Mouse (Mus musculus): ENCODE measurements at regions not wholly inside any gene's neighbourhood (a gene's known extent, or its start where the extent isn't known, plus 50 kb on each side); places are given as distances from the start of the nearest gene placed in this dataset.

DNA sequence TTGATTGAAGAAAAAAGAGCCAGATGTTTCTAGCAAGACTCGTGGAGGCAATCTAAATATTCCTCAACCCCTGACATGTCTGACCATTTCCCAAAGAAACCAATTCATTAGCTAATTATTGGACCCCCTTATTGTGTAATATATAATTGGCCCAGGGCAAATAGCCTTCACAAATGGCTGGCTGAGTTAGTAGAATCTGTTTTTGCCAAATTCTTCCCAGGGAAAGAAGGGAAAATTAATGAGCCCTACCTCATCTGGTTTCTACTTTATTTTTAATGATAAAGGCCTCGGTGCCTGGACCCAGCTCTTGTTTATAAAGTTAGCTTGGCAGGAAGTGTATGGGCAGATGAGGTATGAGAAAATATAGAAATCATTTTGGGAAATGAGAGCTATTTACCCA, 428.5 kb downstream of the Etnk1 start:
- Histone ChIP-seq H3K36me3 (no peaks in the 10 kb centered on the region), H3K27ac (no peak overlapping the region), H3K4me3 (no peak overlapping the region), H3K27me3 (replicated peaks) (no peaks in the 10 kb centered on the region), H3K4me2 (replicated peaks) (no peak overlapping the region), H3K9ac (no peak overlapping the region), H3K9me3 (no peaks in the 10 kb centered on the region), H3K4me1 (no peaks in the 10 kb centered on the region)
- WGBS: 67% methylated on average over 2 of the region's 2 CpGs
- no peak for ATAC-seq (ENCODE audit: low FRiP score, low read depth)

DNA sequence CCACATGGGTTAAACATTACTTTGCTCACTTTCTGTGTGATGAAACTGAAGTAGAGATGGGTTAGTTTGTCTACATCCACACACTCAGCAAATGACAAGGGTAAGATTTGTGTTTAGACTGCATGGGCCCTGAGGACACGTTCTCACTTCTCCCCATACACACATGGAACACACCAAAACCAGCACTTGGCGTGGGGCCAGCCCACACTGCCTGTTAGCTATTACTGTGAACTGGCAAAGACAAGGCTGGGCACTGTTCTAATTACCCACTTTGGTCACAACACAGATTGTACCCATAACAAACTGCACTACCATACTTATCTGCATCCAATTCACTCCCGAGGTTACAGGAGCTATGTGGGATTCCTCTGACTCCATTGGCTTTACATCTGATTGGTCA, 430.4 kb downstream of the Etnk1 start:
- H3K9ac ChIP-seq: no peak overlapping the region
- no peak overlapping the region for H3K4me3 ChIP-seq
- no peak overlapping the region for H3K4me2 ChIP-seq (replicated peaks)
- H3K27me3 ChIP-seq (replicated peaks): no peaks in the 10 kb centered on the region
- H3K4me1 ChIP-seq: no peaks in the 10 kb centered on the region
- H3K27ac ChIP-seq: no peak overlapping the region
- WGBS: 82% methylated on average over 3 of the region's 3 CpGs
- no peaks in the 10 kb centered on the region for H3K9me3 ChIP-seq
- H3K36me3 ChIP-seq: no peaks in the 10 kb centered on the region
- no peak for ATAC-seq (ENCODE audit: low FRiP score, low read depth)

DNA sequence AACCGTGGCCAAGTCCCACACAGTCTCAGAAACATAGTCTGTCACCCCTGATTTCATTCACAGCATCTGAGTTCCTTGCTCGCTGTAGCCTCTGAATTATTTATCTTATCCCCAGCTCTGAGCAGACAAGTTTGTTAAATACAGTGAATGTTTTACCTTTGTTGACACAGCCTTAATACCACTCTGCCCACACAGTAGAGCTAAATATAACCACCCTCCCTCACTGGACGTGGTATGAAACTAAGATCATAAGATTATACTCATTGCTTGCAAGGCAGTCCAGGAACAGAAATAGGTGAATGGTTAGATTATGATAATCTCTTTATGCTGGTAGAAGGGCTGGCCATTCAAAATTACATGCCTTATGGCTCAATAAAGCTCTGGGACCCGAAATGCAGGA, 431.9 kb downstream of the Etnk1 start:
- 86% methylated on average over 4 of the region's 4 CpGs for WGBS
- Histone ChIP-seq H3K27ac (no peak overlapping the region), H3K4me2 (replicated peaks) (no peak overlapping the region), H3K4me3 (no peak overlapping the region), H3K27me3 (replicated peaks) (no peaks in the 10 kb centered on the region), H3K4me1 (no peaks in the 10 kb centered on the region), H3K9ac (no peak overlapping the region), H3K9me3 (no peaks in the 10 kb centered on the region), H3K36me3 (no peaks in the 10 kb centered on the region)
- ATAC-seq (ENCODE audit: low FRiP score, low read depth): no peak

DNA sequence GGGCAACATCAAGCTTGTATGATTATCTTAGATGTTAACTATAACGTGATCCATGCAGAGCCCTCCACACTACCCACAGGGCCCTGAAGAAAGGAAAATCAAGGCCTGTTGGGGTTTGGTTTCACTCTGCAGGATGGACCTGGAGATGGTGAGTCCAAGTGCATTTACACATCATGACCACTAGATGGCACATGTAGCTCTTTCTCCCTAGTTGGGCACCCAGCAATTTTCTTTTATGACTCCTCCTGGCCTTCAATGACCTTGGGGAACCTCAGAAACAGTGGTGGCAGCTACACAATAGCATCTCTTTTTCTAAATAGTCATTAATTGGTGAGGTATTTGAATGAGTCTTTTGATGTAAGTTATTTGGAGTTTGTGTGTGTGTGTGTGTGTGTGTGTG, 442.1 kb downstream of the Etnk1 start:
- Histone ChIP-seq H3K4me1 (no peaks in the 10 kb centered on the region), H3K9ac (no peak overlapping the region), H3K4me3 (no peak overlapping the region), H3K36me3 (no peaks in the 10 kb centered on the region), H3K9me3 (no peaks in the 10 kb centered on the region), H3K4me2 (replicated peaks) (no peak overlapping the region), H3K27ac (no peak overlapping the region), H3K27me3 (replicated peaks) (no peaks in the 10 kb centered on the region)
- WGBS: 90% methylated on average over 1 of the region's 1 CpGs
- no peak for ATAC-seq (ENCODE audit: low FRiP score, low read depth)

DNA sequence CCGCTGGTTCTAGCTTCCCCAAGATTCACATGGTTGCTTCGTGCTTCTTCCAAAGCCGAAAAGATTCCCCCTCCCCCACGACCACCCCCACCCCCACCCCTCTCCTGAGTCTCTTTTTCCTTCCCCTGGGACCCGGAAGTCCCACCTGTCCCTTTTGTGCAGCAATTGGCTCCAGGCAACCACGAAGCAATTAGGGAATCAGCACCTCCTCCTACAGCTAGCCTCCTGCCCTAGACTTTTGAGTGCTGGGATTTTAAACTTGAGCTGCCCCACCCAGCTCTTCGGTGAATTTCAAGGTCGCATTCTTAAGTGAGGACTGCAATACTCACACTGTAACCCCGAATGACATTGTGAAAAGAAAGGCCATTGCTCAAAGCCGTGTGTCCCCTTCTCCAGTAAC, 445.9 kb downstream of the Etnk1 start:
- 83% methylated on average over 10 of the region's 10 CpGs for WGBS
- no peak for ATAC-seq (ENCODE audit: low FRiP score, low read depth)
- no peak overlapping the region for H3K4me3 ChIP-seq

GRCm38 (mm10) chr6:143614431-143614987, 447.5 kb downstream of the Etnk1 start:
- 70% methylated on average over 11 of the region's 11 CpGs for WGBS
- Histone ChIP-seq H3K36me3 (no peaks in the 10 kb centered on the region), H3K4me1 (no peaks in the 10 kb centered on the region; the same call in 1 of the 2 replicates), H3K4me2 (replicated peaks) (no peak overlapping the region), H3K9me3 (no peaks in the 10 kb centered on the region), H3K27me3 (replicated peaks) (no peaks in the 10 kb centered on the region), H3K27ac (no peak overlapping the region), H3K9ac (no peak overlapping the region), H3K4me3 (no peak overlapping the region)
- no peak for ATAC-seq (ENCODE audit: low FRiP score, low read depth)

More for the DNA sequence above, 445.9 kb downstream of the Etnk1 start:
- Histone ChIP-seq H3K4me1 (no peaks in the 10 kb centered on the region; the same call in 1 of the 2 replicates), H3K36me3 (no peaks in the 10 kb centered on the region), H3K27me3 (replicated peaks) (no peaks in the 10 kb centered on the region), H3K9me3 (no peaks in the 10 kb centered on the region), H3K27ac (no peak overlapping the region), H3K4me2 (replicated peaks) (no peak overlapping the region), H3K9ac (no peak overlapping the region)

DNA sequence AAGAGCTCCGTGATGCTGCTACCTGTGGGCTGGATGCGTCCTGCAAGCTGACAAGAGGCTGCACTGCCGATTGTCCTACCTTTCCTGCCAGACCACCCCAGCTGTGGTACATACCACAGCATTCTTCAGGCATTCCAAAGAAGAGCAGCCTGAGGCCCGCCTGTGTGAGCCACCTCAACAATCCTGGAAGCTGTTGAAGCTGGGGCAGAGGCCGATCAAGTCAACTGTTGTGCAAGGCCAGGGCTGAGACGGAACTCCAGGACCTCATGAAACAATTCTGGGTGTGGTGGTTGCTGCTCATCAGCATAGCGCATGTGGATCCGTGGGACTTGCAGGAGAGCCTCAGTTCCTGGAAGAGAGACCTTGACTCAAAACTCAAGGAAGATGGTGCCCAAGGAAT, 448.3 kb downstream of the Etnk1 start:
- Histone ChIP-seq H3K9ac (no peak overlapping the region), H3K27ac (no peak overlapping the region), H3K4me2 (replicated peaks) (no peak overlapping the region), H3K27me3 (replicated peaks) (no peaks in the 10 kb centered on the region), H3K4me1 (no peaks in the 10 kb centered on the region; the same call in 1 of the 2 replicates), H3K4me3 (no peak overlapping the region), H3K36me3 (no peaks in the 10 kb centered on the region), H3K9me3 (no peaks in the 10 kb centered on the region)
- 83% methylated on average over 8 of the region's 8 CpGs for WGBS
- no peak for ATAC-seq (ENCODE audit: low FRiP score, low read depth)

GRCm38 (mm10) chr6:143616386-143616785, 449.4 kb downstream of the Etnk1 start:
- Histone ChIP-seq H3K9ac (no peak overlapping the region), H3K4me1 (no peaks in the 10 kb centered on the region; the same call in 1 of the 2 replicates), H3K27ac (no peak overlapping the region), H3K36me3 (no peaks in the 10 kb centered on the region), H3K9me3 (no peaks in the 10 kb centered on the region), H3K4me2 (replicated peaks) (no peak overlapping the region), H3K4me3 (no peak overlapping the region), H3K27me3 (replicated peaks) (no peaks in the 10 kb centered on the region)
- no peak for ATAC-seq (ENCODE audit: low FRiP score, low read depth)
- WGBS: 89% methylated on average over 4 of the region's 4 CpGs

DNA sequence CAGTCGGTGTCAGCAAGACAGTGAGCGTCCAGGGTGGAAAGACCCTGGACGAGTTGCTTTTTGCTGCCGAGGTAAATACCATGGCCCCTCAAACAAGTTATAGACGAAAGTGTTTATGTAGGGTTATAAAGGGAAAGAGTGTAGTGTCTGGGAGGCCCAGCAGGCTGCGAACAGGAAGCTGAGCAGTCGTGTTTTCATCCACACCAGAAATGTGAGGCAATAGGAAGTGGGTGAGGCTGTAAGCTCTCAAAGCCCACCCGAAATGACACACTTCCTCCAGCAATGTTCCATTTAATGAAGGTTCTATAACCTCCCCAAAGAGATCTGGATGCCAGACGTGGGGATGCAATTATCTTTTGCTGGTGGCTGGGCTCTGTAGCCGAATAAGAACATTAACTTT, 451.5 kb downstream of the Etnk1 start:
- Histone ChIP-seq H3K4me2 (replicated peaks) (no peak overlapping the region), H3K27ac (no peak overlapping the region), H3K36me3 (no peaks in the 10 kb centered on the region), H3K27me3 (replicated peaks) (no peaks in the 10 kb centered on the region), H3K4me3 (no peak overlapping the region), H3K9ac (no peak overlapping the region), H3K4me1 (no peaks in the 10 kb centered on the region; the same call in 1 of the 2 replicates), H3K9me3 (no peaks in the 10 kb centered on the region)
- ATAC-seq (ENCODE audit: low FRiP score, low read depth): no peak
- WGBS: 63% methylated on average over 10 of the region's 10 CpGs

GRCm38 (mm10) chr6:143620583-143620982, 453.6 kb downstream of the Etnk1 start:
- H3K9me3 ChIP-seq: no peaks in the 10 kb centered on the region
- 78% methylated on average over 2 of the region's 2 CpGs for WGBS
- H3K4me2 ChIP-seq (replicated peaks): no peak overlapping the region
- no peaks in the 10 kb centered on the region for H3K36me3 ChIP-seq
- no peak for ATAC-seq (ENCODE audit: low FRiP score, low read depth)
- no peaks in the 10 kb centered on the region for H3K27me3 ChIP-seq (replicated peaks)
- H3K4me1 ChIP-seq: no peaks in the 10 kb centered on the region
- H3K4me3 ChIP-seq: no peak overlapping the region
- no peak overlapping the region for H3K27ac ChIP-seq
- H3K9ac ChIP-seq: no peak overlapping the region

DNA sequence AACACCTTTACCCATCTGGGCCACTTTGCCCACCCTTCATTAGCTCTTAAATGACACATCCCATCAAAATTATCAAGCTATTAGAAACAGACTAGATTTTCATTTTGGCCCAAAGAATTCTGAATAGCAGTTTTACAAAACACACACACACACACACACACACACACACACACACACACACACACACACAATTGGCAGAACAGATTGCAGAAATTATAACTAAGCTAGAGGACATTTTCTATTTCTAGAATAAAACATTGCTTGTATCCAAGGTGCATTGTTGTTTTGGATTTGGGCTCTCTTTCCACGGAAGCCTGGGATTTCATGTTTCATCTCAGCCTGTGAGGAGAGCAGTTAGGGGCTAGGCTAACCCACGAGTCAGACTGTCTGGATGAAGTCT, 455.1 kb downstream of the Etnk1 start:
- Histone ChIP-seq H3K4me2 (replicated peaks) (no peak overlapping the region), H3K9ac (no peak overlapping the region), H3K36me3 (no peaks in the 10 kb centered on the region), H3K4me3 (no peak overlapping the region), H3K27ac (no peak overlapping the region), H3K4me1 (no peaks in the 10 kb centered on the region), H3K27me3 (replicated peaks) (no peaks in the 10 kb centered on the region), H3K9me3 (no peaks in the 10 kb centered on the region)
- no peak for ATAC-seq (ENCODE audit: low FRiP score, low read depth)
- WGBS: 77% methylated on average over 2 of the region's 2 CpGs

- H3K4me3 ChIP-seq: no peak overlapping the region
- H3K4me2 ChIP-seq (replicated peaks): no peak overlapping the region
- WGBS: 90% methylated on average over 3 of the region's 3 CpGs
- H3K9ac ChIP-seq: no peak overlapping the region
- no peaks in the 10 kb centered on the region for H3K4me1 ChIP-seq
- ATAC-seq (ENCODE audit: low FRiP score, low read depth): no peak
- H3K27ac ChIP-seq: no peak overlapping the region
- H3K9me3 ChIP-seq: no peaks in the 10 kb centered on the region
- H3K27me3 ChIP-seq (replicated peaks): no peaks in the 10 kb centered on the region
- no peaks in the 10 kb centered on the region for H3K36me3 ChIP-seq
Observed at GRCm38 (mm10) chr6:143624901-143625300, 457.9 kb downstream of the Etnk1 start.

GRCm38 (mm10) chr6:143631581-143631980, 464.6 kb downstream of the Etnk1 start:
- Histone ChIP-seq H3K4me3 (no peak overlapping the region), H3K36me3 (no peaks in the 10 kb centered on the region), H3K9ac (no peak overlapping the region), H3K9me3 (no peaks in the 10 kb centered on the region), H3K4me2 (replicated peaks) (no peak overlapping the region), H3K27ac (no peak overlapping the region), H3K27me3 (replicated peaks) (no peaks in the 10 kb centered on the region), H3K4me1 (no peaks in the 10 kb centered on the region)
- ATAC-seq (ENCODE audit: low FRiP score, low read depth): no peak
- 65% methylated on average over 7 of the region's 7 CpGs for WGBS
